In genomic region chr7:40253486-40253885, GRCm38 (mm10) we compare ENCODE assay signal across 15 mouse cellular contexts.
"Had no signal": no experiment of that assay in that cellular context is flagged by ENCODE, and none has a peak within 500 bp of the region (broad histone marks: within the 10 kb centered on the region; RNA-seq: fewer than 3 reads in every experiment).

No protein-coding gene starts in this region.

- H3K4me2 ChIP-seq: liver, embryonic 13.5 days; lung, embryonic 14.5 days; midbrain, embryonic 12.5 days; midbrain, embryonic 15.5 days; neural tube, embryonic 13.5 days; stomach, embryonic 15.5 days had no signal

- H3K9me3 ChIP-seq: liver, embryonic 13.5 days; midbrain, embryonic 12.5 days; midbrain, embryonic 15.5 days; neural tube, embryonic 13.5 days; stomach, embryonic 15.5 days had no signal

- H3K4me1 ChIP-seq: liver, embryonic 13.5 days; midbrain, embryonic 12.5 days; midbrain, embryonic 15.5 days; stomach, embryonic 15.5 days had no signal

- H3K27me3 ChIP-seq: liver, embryonic 13.5 days; midbrain, embryonic 12.5 days; midbrain, embryonic 15.5 days; neural tube, embryonic 13.5 days; stomach, embryonic 15.5 days had no signal

- ATAC-seq: lung, postnatal 0 days; midbrain, embryonic 15.5 days had no signal

- DNase-seq: kidney, postnatal 14 days; kidney, postnatal 4 days; liver, embryonic 13.5 days; lung, embryonic 14.5 days; retina, postnatal 1 day; right cerebral cortex, postnatal 25 days; spleen, adult 18-20 months; thymus, postnatal 25 days had no signal

- H3K4me3 ChIP-seq: liver, embryonic 13.5 days; midbrain, embryonic 12.5 days; midbrain, embryonic 15.5 days; myocyte; neural tube, embryonic 13.5 days; stomach, embryonic 15.5 days had no signal

- H3K36me3 ChIP-seq: liver, embryonic 13.5 days; midbrain, embryonic 12.5 days; midbrain, embryonic 15.5 days; neural tube, embryonic 13.5 days; stomach, embryonic 15.5 days had no signal

- H3K27ac ChIP-seq: liver, embryonic 13.5 days; macrophage; midbrain, embryonic 12.5 days; midbrain, embryonic 15.5 days; neural tube, embryonic 13.5 days; stomach, embryonic 15.5 days had no signal

- H3K9ac ChIP-seq: liver, embryonic 13.5 days; lung, embryonic 14.5 days; midbrain, embryonic 12.5 days; midbrain, embryonic 15.5 days; neural tube, embryonic 13.5 days; stomach, embryonic 15.5 days had no signal
